Mouse (Mus musculus): ENCODE measurements around the gene Slc36a2. TPM values are rescaled to one million over a fixed set of nuclear protein-coding genes. Genes with fewer than 3 reads are reported as not detected.

Gene Slc36a2
- total and polyA plus RNA-seq, 3 experiments: not detected

GRCm38 (mm10) chr11:55144011-55144410 lies 40.9 kb downstream of the Slc36a2 start:
- H3K9me3 ChIP-seq (replicated peaks; ENCODE audit: insufficient read depth, low read length): no peaks in the 10 kb centered on the region

GRCm38 (mm10) chr11:55141502-55141901 lies 43.4 kb downstream of the Slc36a2 start:
- no peak for TF ChIP-seq MEF2A (IDR thresholded peaks at IDR 0.05; ENCODE audit: extremely low read depth, insufficient replicate concordance, low read depth, low read length, poor library complexity, severe bottlenecking)
- no peak for TF ChIP-seq CTCF (IDR thresholded peaks at IDR 0.05 in 2 of 3, conservative IDR thresholded peaks at IDR 0.05 in 1 of 3; ENCODE audit: control insufficient read depth in 1 of 3, insufficient read depth in 1 of 3, low read depth in 2 of 3, low read length in 3 of 3, poor library complexity in 1 of 3, severe bottlenecking in 1 of 3)
- no peak for TF ChIP-seq UBTF (IDR thresholded peaks at IDR 0.05; ENCODE audit: borderline replicate concordance, insufficient read depth, low read depth, low read length)
- no peak for TF ChIP-seq RAD21 (IDR thresholded peaks at IDR 0.05; ENCODE audit: low read depth, low read length)
- no peak for TF ChIP-seq E2F4 (IDR thresholded peaks at IDR 0.05; ENCODE audit: borderline replicate concordance, low read depth, low read length)
- TF ChIP-seq BHLHE40 (IDR thresholded peaks at IDR 0.05; ENCODE audit: borderline replicate concordance, low read depth, low read length): no peak
- no peak for TF ChIP-seq CHD2 (IDR thresholded peaks at IDR 0.05; ENCODE audit: low read length)
- no peak for TF ChIP-seq USF2 (IDR thresholded peaks at IDR 0.05; ENCODE audit: borderline replicate concordance in 1 of 2, insufficient read depth in 1 of 2, low read depth in 1 of 2, low read length in 2 of 2)
- TF ChIP-seq ETS1 (IDR thresholded peaks at IDR 0.05; ENCODE audit: low read depth, low read length): no peak
- no peak for TF ChIP-seq ZKSCAN1 (IDR thresholded peaks at IDR 0.05; ENCODE audit: low read depth, low read length)
- no peak for TF ChIP-seq TCF12 (IDR thresholded peaks at IDR 0.05; ENCODE audit: low read depth, low read length)
- no peak for TF ChIP-seq POLR2AphosphoS5 (IDR thresholded peaks at IDR 0.05; ENCODE audit: borderline replicate concordance, low read depth, low read length)
- no peak for TF ChIP-seq GABPA (IDR thresholded peaks at IDR 0.05; ENCODE audit: low read depth, low read length)
- TF ChIP-seq CHD1 (IDR thresholded peaks at IDR 0.05; ENCODE audit: low read depth, low read length): no peak
- no peak for TF ChIP-seq MAZ (IDR thresholded peaks at IDR 0.05; ENCODE audit: low read depth, low read length)
- no peak for TF ChIP-seq EP300 (IDR thresholded peaks at IDR 0.05; ENCODE audit: low read depth in 1 of 2, low read length in 2 of 2)
- TF ChIP-seq ZC3H11A (IDR thresholded peaks at IDR 0.05; ENCODE audit: low read depth, low read length): no peak
- no peak for TF ChIP-seq NRF1 (IDR thresholded peaks at IDR 0.05; ENCODE audit: insufficient read depth, low read depth, low read length, poor library complexity, severe bottlenecking)
- TF ChIP-seq MAX (IDR thresholded peaks at IDR 0.05; ENCODE audit: low read length): no peak
- TF ChIP-seq MYC (IDR thresholded peaks at IDR 0.05; ENCODE audit: low read depth, low read length): no peak
- H3K79me2 ChIP-seq (ENCODE audit: control insufficient read depth, insufficient read depth, low read length, poor library complexity): no peaks in the 10 kb centered on the region
- H3K9ac ChIP-seq (ENCODE audit: control insufficient read depth, low read depth, low read length, poor library complexity, severe bottlenecking): no peak overlapping the region
- no peaks in the 10 kb centered on the region for H3K36me3 ChIP-seq (ENCODE audit: control insufficient read depth in 1 of 2, insufficient read depth in 2 of 2, low read length in 2 of 2)
- H3K4me3 ChIP-seq (ENCODE audit: control insufficient read depth in 1 of 2, insufficient read depth in 1 of 2, low read depth in 2 of 2, low read length in 2 of 2): no peak overlapping the region
- H3K4me1 ChIP-seq (ENCODE audit: control insufficient read depth in 1 of 2, insufficient read depth in 2 of 2, low read length in 2 of 2): no peaks in the 10 kb centered on the region
- H3K27me3 ChIP-seq (ENCODE audit: control insufficient read depth in 1 of 2, insufficient read depth in 2 of 2, low read length in 2 of 2): no peaks in the 10 kb centered on the region; a peak in 1 of 4 replicates
- H3K27ac ChIP-seq (ENCODE audit: control insufficient read depth, low read depth, low read length): no peak overlapping the region
- DNase-seq (ENCODE audit: low read depth, low spot score): no peak
- no peaks in the 10 kb centered on the region for H3K9me3 ChIP-seq (replicated peaks; ENCODE audit: insufficient read depth, low read length)

More at GRCm38 (mm10) chr11:55144011-55144410, 40.9 kb downstream of the Slc36a2 start:
- DNase-seq (ENCODE audit: low read depth, low spot score): no peak
- TF ChIP-seq MEF2A (IDR thresholded peaks at IDR 0.05; ENCODE audit: extremely low read depth, insufficient replicate concordance, low read depth, low read length, poor library complexity, severe bottlenecking) (no peak), MXI1 (IDR thresholded peaks at IDR 0.05; ENCODE audit: low read depth, low read length) (no peak), MYC (IDR thresholded peaks at IDR 0.05; ENCODE audit: low read depth, low read length) (no peak), EP300 (IDR thresholded peaks at IDR 0.05; ENCODE audit: low read depth in 1 of 2, low read length in 2 of 2) (no peak), ZMIZ1 (IDR thresholded peaks at IDR 0.05; ENCODE audit: low read depth, low read length) (no peak)
- Histone ChIP-seq H3K9ac (ENCODE audit: control insufficient read depth, low read depth, low read length, poor library complexity, severe bottlenecking) (no peak overlapping the region), H3K36me3 (ENCODE audit: control insufficient read depth in 1 of 2, insufficient read depth in 2 of 2, low read length in 2 of 2) (no peaks in the 10 kb centered on the region; a peak in 1 of 4 replicates), H3K27ac (ENCODE audit: control insufficient read depth, low read depth, low read length) (no peak overlapping the region), H3K27me3 (ENCODE audit: control insufficient read depth in 1 of 2, insufficient read depth in 2 of 2, low read length in 2 of 2) (no peaks in the 10 kb centered on the region; a peak in 1 of 4 replicates), H3K4me3 (ENCODE audit: control insufficient read depth in 1 of 2, insufficient read depth in 1 of 2, low read depth in 2 of 2, low read length in 2 of 2) (no peak overlapping the region), H3K4me1 (ENCODE audit: control insufficient read depth in 1 of 2, insufficient read depth in 2 of 2, low read length in 2 of 2) (peaks cover 7 to 10% of the 10 kb centered on the region in 2 experiments), H3K79me2 (ENCODE audit: control insufficient read depth, insufficient read depth, low read length, poor library complexity) (no peaks in the 10 kb centered on the region)

All from MEL (cell line).